Mouse (Mus musculus) hindbrain, embryonic 10.5 days (tissue): ENCODE results near the gene Itgb7. TPM values are rescaled to one million over a fixed set of nuclear protein-coding genes. Genes with fewer than 3 reads are reported as not detected.

ENCODE experiments used
- DNase-seq: peaks from one replicate; pipeline ENCODE4 v3.0.0-alpha.2; 2017; ENCODE audit warnings: low spot score
- H3K27ac ChIP-seq: fragments of 300-500 bp; sonication (generic); 2 replicates; pipeline ENCODE4 v1.5.1; 2016; ENCODE audit warnings: mild to moderate bottlenecking, moderate library complexity
- H3K27me3 ChIP-seq: fragments of 300-500 bp; sonication (generic); 2 replicates; pipeline ENCODE4 v1.6.1; 2016; ENCODE audit warnings: mild to moderate bottlenecking; ENCODE audit not compliant: poor library complexity, insufficient read depth, severe bottlenecking
- H3K36me3 ChIP-seq: fragments of 300-500 bp; sonication (generic); 2 replicates; pipeline ENCODE4 v1.6.1; 2016; ENCODE audit warnings: mild to moderate bottlenecking, moderate library complexity
- H3K4me1 ChIP-seq: fragments of 300-500 bp; sonication (generic); replicated peaks from 2 replicates; pipeline ENCODE4 v1.6.1; 2016; ENCODE audit warnings: mild to moderate bottlenecking
- H3K4me3 ChIP-seq: fragments of 300-500 bp; sonication (generic); 2 replicates; pipeline ENCODE4 v1.5.1; 2016; ENCODE audit warnings: mild to moderate bottlenecking, moderate library complexity
- H3K9me3 ChIP-seq: fragments of 300-500 bp; sonication (generic); 2 replicates; pipeline ENCODE4 v1.6.1; 2016; ENCODE audit warnings: mild to moderate bottlenecking, moderate library complexity
- WGBS: fragments of 180-500 bp; shearing (Covaris S2); methylation state at CpG from one replicate; pipeline ENCODE4 v1.1.7; 2016; 5-methylcytosine and 5-hydroxymethylcytosine counted together
- polyA plus RNA-seq: library from polyadenylated mRNA; unstranded; fragments of >200 nt; fragmentation: Nextera tagmentation; extraction: Ambion mirVana; gene quantifications from 2 replicates; pipeline ENCODE4 v1.2.1, GENCODE M21; 2016

Itgb7 gene
- polyA plus RNA-seq: 0.31 and 0.90 TPM in 2 replicates

GRCm38 (mm10) chr15:102231748-102232147 is at the start of gene Itgb7:
Itgb7 (minus strand) TSS chr15:102231944.
- 56% methylated on average over 6 of the region's 6 CpGs for WGBS

GRCm38 (mm10) chr15:102280623-102281022 is 48.9 kb upstream of the Itgb7 start:
- Histone ChIP-seq H3K27ac (no peak overlapping the region), H3K4me1 (peaks cover 17% of the 10 kb centered on the region)
- WGBS: 96% methylated on average over 19 of the region's 19 CpGs

More at GRCm38 (mm10) chr15:102231748-102232147, at the start of gene Itgb7:
- Histone ChIP-seq H3K27ac (no peak within 1 kb of the TSS), H3K4me3 (no peak within 1 kb of the TSS), H3K4me1 (peaks cover 39% of the 10 kb centered on the region), H3K9me3 (no peaks in the 10 kb centered on the region), H3K36me3 (0 out of 2 replicates have a peak, but pooled peaks cover 7% of the 10 kb centered on the region), H3K27me3 (no peaks in the 10 kb centered on the region)
- no peak for DNase-seq

GRCm38 (mm10) chr15:102279783-102280520 is 48.2 kb upstream of the Itgb7 start:
- H3K4me1 ChIP-seq: peaks cover 17% of the 10 kb centered on the region
- WGBS: 31% methylated on average over 13 of the region's 13 CpGs
- H3K9me3 ChIP-seq: no peaks in the 10 kb centered on the region
- DNase-seq: no peak
- peaks cover 26% of the 10 kb centered on the region for H3K36me3 ChIP-seq
- peak overlapping the region; percentile 92 for H3K27ac ChIP-seq
- H3K27me3 ChIP-seq: no peaks in the 10 kb centered on the region
- H3K4me3 ChIP-seq: peak overlapping the region; percentile 84

More at GRCm38 (mm10) chr15:102280623-102281022, 48.9 kb upstream of the Itgb7 start:
- Histone ChIP-seq H3K36me3 (peaks cover 26% of the 10 kb centered on the region), H3K27me3 (no peaks in the 10 kb centered on the region), H3K4me3 (peak overlapping the region; percentile 84), H3K9me3 (no peaks in the 10 kb centered on the region)
- DNase-seq: no peak

GRCm38 (mm10) chr15:102279092-102279782 is 47.5 kb upstream of the Itgb7 start, which contains the start of gene Mfsd5:
Mfsd5 (plus strand) TSS chr15:102279454.
- Histone ChIP-seq H3K4me3 (peak within 1 kb of the TSS; percentile 84), H3K9me3 (no peaks in the 10 kb centered on the region), H3K27me3 (no peaks in the 10 kb centered on the region), H3K4me1 (peaks cover 17% of the 10 kb centered on the region), H3K27ac (peak within 1 kb of the TSS; percentile 92), H3K36me3 (peaks cover 26% of the 10 kb centered on the region)
- DNase-seq: peak; percentile 93
- WGBS: under 1% methylated on average over 65 of the region's 65 CpGs

- Histone ChIP-seq H3K4me1 (peaks cover 17% of the 10 kb centered on the region), H3K27me3 (no peaks in the 10 kb centered on the region), H3K36me3 (peaks cover 26% of the 10 kb centered on the region), H3K4me3 (peak overlapping the region; percentile 84), H3K9me3 (no peaks in the 10 kb centered on the region), H3K27ac (peak overlapping the region; percentile 92)
- 38% methylated on average over 7 of the region's 7 CpGs for WGBS
- DNase-seq: no peak
Measured at GRCm38 (mm10) chr15:102278726-102279091, 47.0 kb upstream of the Itgb7 start.

- no peaks in the 10 kb centered on the region for H3K36me3 ChIP-seq
- no peak overlapping the region for H3K27ac ChIP-seq
- 71% methylated on average over 6 of the region's 6 CpGs for WGBS
- H3K9me3 ChIP-seq: no peaks in the 10 kb centered on the region
- peaks cover 25% of the 10 kb centered on the region for H3K4me1 ChIP-seq
- H3K27me3 ChIP-seq: peaks cover 24% of the 10 kb centered on the region
- no peak overlapping the region for H3K4me3 ChIP-seq
- DNase-seq: no peak
Measured at GRCm38 (mm10) chr15:102273982-102274716, 42.4 kb upstream of the Itgb7 start.

GRCm38 (mm10) chr15:102271441-102271840 is 39.7 kb upstream of the Itgb7 start:
- no peaks in the 10 kb centered on the region for H3K9me3 ChIP-seq
- 24% methylated on average over 3 of the region's 3 CpGs for WGBS
- no peaks in the 10 kb centered on the region for H3K36me3 ChIP-seq
- no peak for DNase-seq
- H3K27me3 ChIP-seq: peaks cover 24% of the 10 kb centered on the region
- no peak overlapping the region for H3K27ac ChIP-seq
- H3K4me1 ChIP-seq: peaks cover 19% of the 10 kb centered on the region
- no peak overlapping the region for H3K4me3 ChIP-seq

GRCm38 (mm10) chr15:102270274-102270960 is 38.7 kb upstream of the Itgb7 start, which contains the start of gene Gm9918:
Gm9918 (plus strand) TSS chr15:102270563.
- 8% methylated on average over 20 of the region's 21 CpGs for WGBS
- Histone ChIP-seq H3K27me3 (peaks cover 24% of the 10 kb centered on the region), H3K9me3 (no peaks in the 10 kb centered on the region), H3K36me3 (no peaks in the 10 kb centered on the region), H3K27ac (peak within 1 kb of the TSS; percentile 17; the same call in 1 of the 2 replicates), H3K4me3 (peak within 1 kb of the TSS; percentile 41), H3K4me1 (peaks cover 19% of the 10 kb centered on the region)
- DNase-seq: no peak

- DNase-seq: no peak
- no peaks in the 10 kb centered on the region for H3K9me3 ChIP-seq
- peaks cover 7% of the 10 kb centered on the region for H3K4me1 ChIP-seq
- H3K36me3 ChIP-seq: no peaks in the 10 kb centered on the region
- peaks cover 20% of the 10 kb centered on the region for H3K27me3 ChIP-seq
- 88% methylated on average over 5 of the region's 5 CpGs for WGBS
- H3K4me3 ChIP-seq: no peak overlapping the region
- H3K27ac ChIP-seq: no peak overlapping the region
Measured at GRCm38 (mm10) chr15:102265548-102265947, 33.8 kb upstream of the Itgb7 start.

- peaks cover 16% of the 10 kb centered on the region for H3K4me1 ChIP-seq
- no peak overlapping the region for H3K4me3 ChIP-seq
- H3K27ac ChIP-seq: no peak overlapping the region
- H3K36me3 ChIP-seq: no peaks in the 10 kb centered on the region
- no peaks in the 10 kb centered on the region for H3K9me3 ChIP-seq
- no peak for DNase-seq
- peaks cover 29% of the 10 kb centered on the region for H3K27me3 ChIP-seq
- WGBS: 80% methylated on average over 2 of the region's 2 CpGs
Measured at GRCm38 (mm10) chr15:102263037-102263436, 31.3 kb upstream of the Itgb7 start.

- no peak overlapping the region for H3K4me3 ChIP-seq
- H3K4me1 ChIP-seq: peaks cover 21% of the 10 kb centered on the region
- DNase-seq: no peak
- WGBS: 53% methylated on average over 7 of the region's 7 CpGs
- H3K36me3 ChIP-seq: no peaks in the 10 kb centered on the region
- H3K27me3 ChIP-seq: peaks cover 34% of the 10 kb centered on the region
- no peaks in the 10 kb centered on the region for H3K9me3 ChIP-seq
- H3K27ac ChIP-seq: no peak overlapping the region
Measured at GRCm38 (mm10) chr15:102262582-102262981, 30.8 kb upstream of the Itgb7 start.

- Histone ChIP-seq H3K9me3 (no peaks in the 10 kb centered on the region), H3K27ac (peak overlapping the region; percentile 85), H3K4me3 (peak overlapping the region; percentile 64), H3K36me3 (no peaks in the 10 kb centered on the region), H3K4me1 (peaks cover 50% of the 10 kb centered on the region), H3K27me3 (peaks cover 71% of the 10 kb centered on the region)
- WGBS: 9% methylated on average over 11 of the region's 11 CpGs
- no peak for DNase-seq
Measured at GRCm38 (mm10) chr15:102258581-102259253, 27.0 kb upstream of the Itgb7 start.
